Mouse (Mus musculus): ENCODE measurements around the gene C1qtnf7. TPM values are rescaled to one million over a fixed set of nuclear protein-coding genes. Genes with fewer than 3 reads are reported as not detected.

C1qtnf7 gene
- polyA plus RNA-seq, 1 experiment from 2014 or later, result 1.6 TPM

GRCm38 (mm10) chr5:43634602-43635081, 119.3 kb downstream of the C1qtnf7 start:
- H3K4me1 ChIP-seq (replicated peaks), result no peaks in the 10 kb centered on the region
- H3K9me3 ChIP-seq, result no peaks in the 10 kb centered on the region
- 32% methylated on average over 9 of the region's 9 CpGs for WGBS
- peak; percentile 68 for ATAC-seq (ENCODE audit: low FRiP score, low read depth)
- H3K27ac ChIP-seq (replicated peaks), result no peak overlapping the region
- H3K4me3 ChIP-seq, result no peak overlapping the region
- H3K36me3 ChIP-seq, result no peaks in the 10 kb centered on the region
- H3K27me3 ChIP-seq, result no peaks in the 10 kb centered on the region
- H3K4me2 ChIP-seq, result no peak overlapping the region
- H3K9ac ChIP-seq, result no peak overlapping the region

GRCm38 (mm10) chr5:43645020-43645419, 129.7 kb downstream of the C1qtnf7 start:
- Histone ChIP-seq H3K4me1 (replicated peaks) (no peaks in the 10 kb centered on the region), H3K9me3 (no peaks in the 10 kb centered on the region), H3K9ac (no peak overlapping the region), H3K36me3 (no peaks in the 10 kb centered on the region), H3K4me2 (no peak overlapping the region), H3K27me3 (no peaks in the 10 kb centered on the region), H3K4me3 (no peak overlapping the region), H3K27ac (replicated peaks) (no peak overlapping the region)
- 48% methylated on average over 4 of the region's 4 CpGs for WGBS
- ATAC-seq (ENCODE audit: low FRiP score, low read depth), result no peak

GRCm38 (mm10) chr5:43647098-43647774, 131.9 kb downstream of the C1qtnf7 start:
- Histone ChIP-seq H3K27me3 (no peaks in the 10 kb centered on the region), H3K36me3 (no peaks in the 10 kb centered on the region), H3K9me3 (no peaks in the 10 kb centered on the region), H3K4me3 (no peak overlapping the region), H3K27ac (replicated peaks) (no peak overlapping the region), H3K4me1 (replicated peaks) (no peaks in the 10 kb centered on the region), H3K9ac (no peak overlapping the region), H3K4me2 (no peak overlapping the region)
- ATAC-seq (ENCODE audit: low FRiP score, low read depth), result no peak
- WGBS, result 79% methylated on average over 12 of the region's 12 CpGs

DNA sequence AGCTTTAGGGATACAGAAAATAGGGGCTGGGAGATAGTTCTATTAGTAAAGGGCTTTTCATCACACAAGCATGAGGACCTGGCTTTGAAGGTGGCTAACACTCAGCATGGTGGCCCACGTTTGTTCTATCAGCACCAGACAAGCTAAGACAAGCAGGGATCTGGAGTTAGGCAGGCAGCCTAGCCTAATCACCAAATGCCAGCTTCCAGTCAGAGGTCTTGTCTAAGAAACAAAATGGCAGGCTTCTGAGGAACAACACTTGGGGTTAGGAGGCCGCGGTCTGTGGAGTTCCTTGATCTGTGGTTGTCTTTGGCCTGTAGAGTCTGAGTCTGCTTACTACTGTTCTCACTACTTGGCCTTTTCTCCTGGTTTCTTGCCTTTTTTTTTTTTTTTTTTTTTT, 146.2 kb downstream of the C1qtnf7 start:
- no peak overlapping the region for H3K9ac ChIP-seq
- H3K36me3 ChIP-seq, result no peaks in the 10 kb centered on the region
- WGBS, result 92% methylated on average over 3 of the region's 3 CpGs
- no peaks in the 10 kb centered on the region for H3K9me3 ChIP-seq
- no peak for ATAC-seq (ENCODE audit: low FRiP score, low read depth)
- peak overlapping the region; percentile 56 for H3K4me2 ChIP-seq
- H3K27me3 ChIP-seq, result no peaks in the 10 kb centered on the region
- H3K4me1 ChIP-seq (replicated peaks), result peaks cover 27% of the 10 kb centered on the region
- H3K27ac ChIP-seq (replicated peaks), result peak overlapping the region; percentile 89
- H3K4me3 ChIP-seq, result no peak overlapping the region

DNA sequence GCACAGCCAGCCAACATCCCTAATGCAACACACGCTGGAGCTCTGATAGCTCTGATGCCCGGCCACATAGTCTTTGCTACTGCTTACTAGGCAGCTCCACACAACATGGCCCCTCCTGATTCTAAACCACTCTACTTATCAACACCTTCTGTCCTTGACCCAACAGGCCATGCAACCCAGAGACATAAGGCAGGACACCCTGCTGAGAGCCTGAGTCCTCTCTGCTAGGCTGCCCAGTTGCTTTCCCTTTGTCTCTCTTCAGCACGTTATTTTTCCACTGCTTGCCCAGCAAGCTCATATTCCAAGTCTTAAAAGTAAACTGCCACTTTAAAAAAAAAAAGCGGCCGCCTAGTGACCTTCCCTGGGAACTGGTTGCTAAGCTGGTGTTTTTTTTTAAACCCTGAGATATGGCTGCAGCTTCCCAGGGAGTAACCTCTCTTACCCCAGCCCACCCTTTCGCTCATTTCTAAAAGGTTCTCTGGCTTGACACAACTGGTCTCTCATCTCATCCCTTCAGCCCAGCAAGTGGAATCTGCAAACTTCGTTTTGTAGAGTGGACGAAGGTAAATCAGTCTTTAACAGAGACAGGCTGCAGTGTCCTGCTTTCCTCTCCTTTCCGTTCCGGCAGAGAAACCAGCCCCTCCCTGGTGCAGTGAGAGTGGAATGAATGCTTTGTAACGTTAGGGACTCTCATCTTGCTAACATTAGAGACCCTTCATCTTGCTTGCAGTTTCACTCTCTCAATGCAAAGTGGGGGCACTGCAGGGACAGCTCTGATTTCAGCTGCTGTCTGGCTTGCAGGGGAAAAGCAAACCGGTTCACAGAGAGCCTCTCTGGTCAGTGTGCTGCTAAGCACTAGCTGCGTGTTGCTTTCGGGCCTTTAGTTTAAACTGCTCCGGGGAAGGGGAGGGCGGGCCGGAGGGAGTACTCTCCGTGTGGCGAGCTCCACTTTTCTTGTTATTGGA, 146.9 kb downstream of the C1qtnf7 start, which contains the start of gene Cc2d2a:
TSS of gene Cc2d2a (plus strand) at position 350 of the 965 bp plus-strand sequence.
- peak; percentile 87 for ATAC-seq (ENCODE audit: low FRiP score, low read depth)
- Histone ChIP-seq H3K4me2 (peak within 1 kb of the TSS; percentile 56), H3K27me3 (no peaks in the 10 kb centered on the region), H3K4me1 (replicated peaks) (peaks cover 27% of the 10 kb centered on the region), H3K36me3 (no peaks in the 10 kb centered on the region), H3K4me3 (peak within 1 kb of the TSS; percentile 40), H3K9ac (peak within 1 kb of the TSS; percentile 47), H3K9me3 (no peaks in the 10 kb centered on the region), H3K27ac (replicated peaks) (peak within 1 kb of the TSS; percentile 89)
- WGBS, result 4% methylated on average over 19 of the region's 19 CpGs

DNA sequence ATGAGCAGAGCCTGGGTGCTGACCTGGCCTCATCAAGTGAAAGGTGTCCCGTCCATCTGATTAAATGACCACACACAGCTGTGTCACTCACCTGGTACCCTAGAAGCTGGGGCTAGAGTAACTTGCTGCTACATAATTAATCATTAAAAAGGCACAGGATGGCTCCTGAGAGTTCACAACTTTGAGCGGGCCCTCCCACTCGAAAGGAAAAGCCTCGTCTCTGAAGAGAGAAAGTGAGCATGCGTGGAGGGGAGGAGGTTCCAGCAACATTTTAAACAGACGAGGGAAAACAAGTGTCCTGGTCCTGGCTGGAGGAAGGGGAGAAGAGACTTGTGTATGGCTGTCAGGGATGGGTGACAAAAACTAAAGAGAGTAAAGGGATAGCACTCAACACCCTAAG, 148.2 kb downstream of the C1qtnf7 start:
- Histone ChIP-seq H3K27ac (replicated peaks) (no peak overlapping the region), H3K4me2 (peak overlapping the region; percentile 56), H3K27me3 (no peaks in the 10 kb centered on the region), H3K9me3 (no peaks in the 10 kb centered on the region), H3K4me3 (peak overlapping the region; percentile 40; the same call in 1 of the 2 replicates), H3K36me3 (no peaks in the 10 kb centered on the region), H3K9ac (peak overlapping the region; percentile 29; the same call in 1 of the 2 replicates), H3K4me1 (replicated peaks) (peaks cover 27% of the 10 kb centered on the region)
- no peak for ATAC-seq (ENCODE audit: low FRiP score, low read depth)
- 53% methylated on average over 6 of the region's 6 CpGs for WGBS

- Histone ChIP-seq H3K9me3 (no peaks in the 10 kb centered on the region), H3K4me3 (peak overlapping the region; percentile 19), H3K4me1 (replicated peaks) (peaks cover 27% of the 10 kb centered on the region), H3K9ac (no peak overlapping the region), H3K4me2 (peak overlapping the region; percentile 43), H3K27ac (replicated peaks) (no peak overlapping the region), H3K27me3 (no peaks in the 10 kb centered on the region), H3K36me3 (no peaks in the 10 kb centered on the region)
- no peak for ATAC-seq (ENCODE audit: low FRiP score, low read depth)
- WGBS, result 21% methylated on average over 5 of the region's 5 CpGs
Observed at GRCm38 (mm10) chr5:43665144-43665543, 149.8 kb downstream of the C1qtnf7 start.

Other genes starting within 250 kb of the C1qtnf7 start
- gene Cc2d2a, start 146.8 kb downstream of the C1qtnf7 start, polyA plus RNA-seq (2015; fragmentation: Nextera tagmentation; extraction: Ambion mirVana), result 6.9 and 8.0 TPM in 2 replicates